Mouse (Mus musculus) heart, embryonic 11.5 days (tissue): ENCODE results near the gene Sdf2. TPM values are rescaled to one million over a fixed set of nuclear protein-coding genes. Genes with fewer than 3 reads are reported as not detected.

Experiments
- ATAC-seq: fragments of 200-750 bp; cut with Nextera tagmentation; replicated peaks from 2 replicates; pipeline ENCODE4 v1.8.0; 2017; ENCODE audit warnings: moderate library complexity; ENCODE audit not compliant: insufficient number of reproducible peaks, low FRiP score, low TSS enrichment
- H3K27ac ChIP-seq: fragments of 300-500 bp; sonication (generic); 2 replicates; pipeline ENCODE4 v1.5.1; 2014; ENCODE audit warnings: mild to moderate bottlenecking, low read depth, low read length
- H3K27me3 ChIP-seq: fragments of 300-500 bp; sonication (generic); 2 replicates; pipeline ENCODE4 v1.6.1; 2014; ENCODE audit warnings: mild to moderate bottlenecking, low read length, mixed read lengths; ENCODE audit not compliant: control insufficient read depth, insufficient read depth
- H3K36me3 ChIP-seq: fragments of 300-500 bp; sonication (generic); 2 replicates; pipeline ENCODE4 v1.6.1; 2014; ENCODE audit warnings: mild to moderate bottlenecking, low read length, moderate library complexity, mixed read lengths; ENCODE audit not compliant: control insufficient read depth, insufficient read depth
- H3K4me1 ChIP-seq: fragments of 300-500 bp; sonication (generic); 2 replicates; pipeline ENCODE4 v1.6.1; 2014; ENCODE audit warnings: low read length; ENCODE audit not compliant: control insufficient read depth, insufficient read depth
- H3K4me2 ChIP-seq: fragments of 300-500 bp; sonication (generic); 2 replicates; pipeline ENCODE4 v1.6.1; 2014; ENCODE audit warnings: mild to moderate bottlenecking, moderate library complexity
- H3K4me3 ChIP-seq: fragments of 300-500 bp; sonication (generic); 2 replicates; pipeline ENCODE4 v1.5.1; 2014; ENCODE audit warnings: low read depth, low read length
- H3K9ac ChIP-seq: fragments of 300-500 bp; sonication (generic); 2 replicates; pipeline ENCODE4 v1.6.1; 2014; ENCODE audit warnings: mild to moderate bottlenecking, low read depth, low read length, moderate library complexity
- H3K9me3 ChIP-seq: fragments of 300-500 bp; sonication (generic); replicated peaks from 2 replicates; pipeline ENCODE4 v1.6.1; 2016; ENCODE audit warnings: low read length; ENCODE audit not compliant: control insufficient read depth
- WGBS: fragments of 180-500 bp; shearing (Covaris S2); extraction: QIAGEN DNeasy Blood & Tissue Kit; methylation state at CpG from one replicate; pipeline ENCODE4 v1.1.7; 2014; ENCODE audit not compliant: insufficient replicate concordance; 5-methylcytosine and 5-hydroxymethylcytosine counted together
- polyA plus RNA-seq: library from polyadenylated mRNA; unstranded; fragments of >200 nt; fragmentation: Nextera tagmentation; extraction: Ambion mirVana; gene quantifications from 2 replicates; pipeline ENCODE4 v1.2.1, GENCODE M21; 2014

The Sdf2 gene
- polyA plus RNA-seq, 1 experiment from 2014 or later, result 55.1 TPM

DNA sequence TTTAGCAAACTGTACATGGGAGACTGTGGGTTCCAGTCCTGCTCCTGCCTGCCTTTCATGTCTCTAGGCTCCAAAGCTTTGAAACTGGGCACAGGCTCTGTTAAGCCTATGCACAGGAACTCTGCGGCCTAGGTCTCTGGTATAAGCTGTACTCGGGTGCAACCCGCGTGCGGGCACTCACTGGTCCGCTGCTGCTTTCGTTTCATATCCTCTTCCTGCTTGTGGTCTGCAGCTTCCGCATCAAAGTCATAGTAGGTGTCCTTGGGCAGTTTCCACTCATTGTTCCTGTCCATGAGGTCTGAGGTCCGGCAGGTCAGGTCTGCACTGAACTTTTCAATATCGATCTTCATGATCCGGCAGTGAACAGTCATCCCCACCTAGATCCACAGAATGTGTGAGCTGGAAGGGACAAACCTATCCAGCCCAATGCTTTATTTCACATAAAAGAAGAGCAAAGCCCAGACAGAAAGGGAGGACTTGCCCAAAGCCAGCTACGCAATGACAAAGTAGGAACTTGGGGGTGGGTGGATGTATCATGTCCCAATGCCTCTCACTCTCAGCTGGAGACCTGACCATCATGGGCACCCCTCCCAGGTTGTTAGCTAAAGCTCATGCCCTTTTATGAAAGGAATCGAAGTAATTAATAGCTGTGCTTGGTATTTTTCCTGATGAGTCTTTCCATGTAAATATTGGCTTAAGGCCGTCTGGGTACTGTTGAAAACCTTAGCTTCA lies 32.3 kb upstream of the Sdf2 start:
- Histone ChIP-seq H3K4me2 (no peak overlapping the region), H3K4me3 (no peak overlapping the region), H3K36me3 (peaks cover 60% of the 10 kb centered on the region), H3K4me1 (no peaks in the 10 kb centered on the region), H3K27ac (no peak overlapping the region), H3K9me3 (no peaks in the 10 kb centered on the region), H3K9ac (no peak overlapping the region), H3K27me3 (no peaks in the 10 kb centered on the region)
- 94% methylated on average over 14 of the region's 14 CpGs for WGBS
- no peak for ATAC-seq

- 85% methylated on average over 11 of the region's 11 CpGs for WGBS
- Histone ChIP-seq H3K9ac (no peak overlapping the region), H3K36me3 (peaks cover 60% of the 10 kb centered on the region), H3K4me2 (no peak overlapping the region), H3K9me3 (no peaks in the 10 kb centered on the region), H3K4me1 (no peaks in the 10 kb centered on the region), H3K27me3 (no peaks in the 10 kb centered on the region), H3K27ac (no peak overlapping the region), H3K4me3 (no peak overlapping the region)
- ATAC-seq, result no peak
Observed at GRCm38 (mm10) chr11:78215709-78216317, 29.7 kb upstream of the Sdf2 start.

- no peak overlapping the region for H3K4me3 ChIP-seq
- H3K27me3 ChIP-seq, result no peaks in the 10 kb centered on the region
- H3K9ac ChIP-seq, result no peak overlapping the region
- no peak overlapping the region for H3K27ac ChIP-seq
- no peak for ATAC-seq
- 83% methylated on average over 4 of the region's 4 CpGs for WGBS
- H3K4me2 ChIP-seq, result no peak overlapping the region
- peaks cover 72% of the 10 kb centered on the region for H3K36me3 ChIP-seq
- H3K4me1 ChIP-seq, result no peaks in the 10 kb centered on the region
- no peaks in the 10 kb centered on the region for H3K9me3 ChIP-seq
Observed at GRCm38 (mm10) chr11:78223586-78223985, 22.0 kb upstream of the Sdf2 start.

DNA sequence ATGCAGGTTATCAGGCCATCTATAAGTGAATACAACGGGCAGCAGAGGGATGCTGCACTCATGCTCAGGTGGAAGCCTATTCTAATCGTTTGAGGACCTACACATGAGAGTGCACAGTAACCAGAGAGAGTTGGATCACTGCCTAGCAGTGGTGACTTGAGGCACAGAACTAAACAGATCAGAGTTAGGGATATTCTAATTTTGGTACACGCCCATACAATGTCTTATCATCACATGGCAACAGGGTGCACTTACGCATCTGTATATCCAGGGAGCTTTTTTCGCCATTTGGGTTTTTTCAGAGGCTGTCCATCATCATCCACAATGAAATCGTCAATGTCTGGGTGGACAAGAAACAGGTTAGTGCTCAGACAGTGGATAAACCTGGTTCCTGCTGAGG lies 14.0 kb upstream of the Sdf2 start:
- H3K4me3 ChIP-seq, result no peak overlapping the region
- H3K27ac ChIP-seq, result no peak overlapping the region
- H3K9me3 ChIP-seq, result no peaks in the 10 kb centered on the region
- no peak overlapping the region for H3K4me2 ChIP-seq
- ATAC-seq, result no peak
- H3K27me3 ChIP-seq, result no peaks in the 10 kb centered on the region
- peaks cover 64% of the 10 kb centered on the region for H3K36me3 ChIP-seq
- H3K4me1 ChIP-seq, result no peaks in the 10 kb centered on the region
- 89% methylated on average over 6 of the region's 6 CpGs for WGBS
- H3K9ac ChIP-seq, result no peak overlapping the region

DNA sequence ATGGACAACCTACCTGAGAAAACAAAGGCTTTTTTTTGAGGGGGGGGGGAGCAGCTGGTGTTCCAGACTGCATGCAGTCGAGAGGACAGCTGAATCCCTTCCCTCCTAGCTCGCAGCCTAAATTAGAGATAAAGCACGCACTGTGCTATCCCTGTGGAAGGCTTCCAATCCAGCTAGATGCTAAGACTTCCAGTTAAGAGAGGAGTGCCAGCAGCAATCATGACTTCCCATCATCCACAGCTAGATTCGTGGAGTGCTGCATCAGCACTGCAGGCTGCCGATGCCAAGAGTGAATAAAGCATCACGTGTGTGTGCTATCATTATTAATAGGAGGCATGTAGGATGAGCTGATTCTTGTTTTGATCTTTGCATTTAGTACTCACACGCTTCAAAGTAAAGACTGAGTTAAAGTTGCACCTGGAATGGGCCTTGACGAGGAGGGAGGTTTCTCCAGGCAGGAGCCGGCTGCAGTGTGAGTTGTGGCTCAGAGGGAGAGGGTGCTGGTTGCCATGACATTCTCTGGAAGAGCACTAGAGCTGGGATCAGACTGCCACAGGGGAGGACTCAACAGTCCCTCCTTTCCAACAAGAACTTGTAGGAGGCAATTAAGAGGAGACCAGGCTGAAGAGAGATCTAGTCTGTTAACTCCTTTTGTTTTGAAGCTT lies 5.2 kb upstream of the Sdf2 start:
- Histone ChIP-seq H3K36me3 (peaks cover 8% of the 10 kb centered on the region; the same call in 1 of the 2 replicates), H3K4me3 (no peak overlapping the region), H3K9ac (no peak overlapping the region), H3K4me1 (peaks cover 8% of the 10 kb centered on the region), H3K27me3 (no peaks in the 10 kb centered on the region), H3K9me3 (no peaks in the 10 kb centered on the region), H3K4me2 (no peak overlapping the region), H3K27ac (no peak overlapping the region)
- 89% methylated on average over 9 of the region's 9 CpGs for WGBS
- no peak for ATAC-seq

GRCm38 (mm10) chr11:78245261-78245626 lies 302 bp upstream of the Sdf2 start:
- no peak; the same call in 1 of the 2 replicates for ATAC-seq
- H3K4me3 ChIP-seq, result peak overlapping the region; percentile 85

GRCm38 (mm10) chr11:78246318-78247011 lies 919 bp downstream of the Sdf2 start:
- Histone ChIP-seq H3K4me2 (peak overlapping the region; percentile 86), H3K4me1 (peaks cover 14% of the 10 kb centered on the region), H3K36me3 (no peaks in the 10 kb centered on the region; the same call in 1 of the 2 replicates), H3K27ac (no peak overlapping the region; the same call in 1 of the 2 replicates), H3K4me3 (peak overlapping the region; percentile 85), H3K9me3 (no peaks in the 10 kb centered on the region), H3K27me3 (no peaks in the 10 kb centered on the region), H3K9ac (peak overlapping the region; percentile 95)
- 47% methylated on average over 7 of the region's 7 CpGs for WGBS
- ATAC-seq, result no peak

More at GRCm38 (mm10) chr11:78245261-78245626, 302 bp upstream of the Sdf2 start:
- Histone ChIP-seq H3K4me1 (peaks cover 14% of the 10 kb centered on the region), H3K9ac (peak overlapping the region; percentile 95), H3K36me3 (peaks cover under 1% of the 10 kb centered on the region; the same call in 1 of the 2 replicates), H3K27ac (peak overlapping the region; percentile 93), H3K9me3 (no peaks in the 10 kb centered on the region), H3K27me3 (no peaks in the 10 kb centered on the region), H3K4me2 (peak overlapping the region; percentile 86)
- WGBS, result under 1% methylated on average over 19 of the region's 19 CpGs

- peaks cover 2% of the 10 kb centered on the region; the same call in 1 of the 2 replicates for H3K36me3 ChIP-seq
- WGBS, result 58% methylated on average over 3 of the region's 3 CpGs
- H3K27me3 ChIP-seq, result no peaks in the 10 kb centered on the region
- ATAC-seq, result no peak
- no peaks in the 10 kb centered on the region for H3K9me3 ChIP-seq
- peak overlapping the region; percentile 86 for H3K4me2 ChIP-seq
- no peak overlapping the region for H3K27ac ChIP-seq
- H3K4me1 ChIP-seq, result peaks cover 14% of the 10 kb centered on the region
- no peak overlapping the region for H3K9ac ChIP-seq
- H3K4me3 ChIP-seq, result peak overlapping the region; percentile 85; the same call in 1 of the 2 replicates
Observed at GRCm38 (mm10) chr11:78247012-78247348, 1.4 kb downstream of the Sdf2 start.
